Mouse (Mus musculus): ENCODE measurements around the gene Morn1.

- TF ChIP-seq POLR2A (IDR thresholded peaks at IDR 0.05; ENCODE audit: borderline replicate concordance, extremely low read depth, low read depth, low read length): no peak
- TF ChIP-seq CTCF (IDR thresholded peaks at IDR 0.05; ENCODE audit: insufficient read depth, low read length): no peak
Observed at GRCm38 (mm10) chr4:155172909-155173821, 86.8 kb downstream of the Morn1 start.

Data from lung, adult 2 months (tissue).